Mouse (Mus musculus): ENCODE data around the gene Gm49661. TPM values are rescaled to one million over a fixed set of nuclear protein-coding genes. Genes with fewer than 3 reads are reported as not detected.

The Gm49661 gene
- polyA plus RNA-seq, 1 experiment from 2014 or later = not detected

DNA sequence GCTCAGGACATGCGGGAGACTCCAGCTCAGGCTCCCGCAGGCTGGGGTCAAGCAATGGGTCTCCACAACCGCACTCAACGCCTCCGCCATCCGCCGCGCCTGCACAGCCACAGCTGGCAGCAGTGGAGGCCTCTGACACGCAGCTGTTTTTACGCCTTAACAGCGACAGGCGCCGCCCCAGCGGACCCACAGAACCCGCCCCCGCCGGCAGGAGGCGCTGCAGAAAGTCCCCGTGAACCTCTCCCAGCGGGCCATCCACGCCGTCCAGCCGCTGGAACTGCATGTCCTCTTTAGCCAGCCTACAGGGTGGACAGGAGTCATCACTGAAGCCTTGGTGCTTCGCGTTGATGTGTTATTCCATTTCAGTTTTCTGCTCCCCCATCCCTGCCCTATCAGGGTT, 38.5 kb upstream of the Gm49661 start:
- Histone ChIP-seq H3K9ac (ENCODE audit: low read depth, low read length) (no peak overlapping the region), H3K4me2 (ENCODE audit: low read length) (no peak overlapping the region), H3K36me3 (ENCODE audit: insufficient read depth, low read length) (no peaks in the 10 kb centered on the region), H3K27ac (no peak overlapping the region), H3K27me3 (ENCODE audit: insufficient read depth, low read length) (0 out of 2 replicates have a peak, but pooled peaks cover 6% of the 10 kb centered on the region), H3K9me3 (replicated peaks; ENCODE audit: low read length) (no peaks in the 10 kb centered on the region), H3K4me3 (replicated peaks; ENCODE audit: low read depth, low read length) (no peak overlapping the region), H3K4me1 (replicated peaks; ENCODE audit: insufficient read depth, low read length) (no peaks in the 10 kb centered on the region)
- DNase-seq (ENCODE audit: low spot score) (peak; percentile 10), ATAC-seq (replicated peaks; ENCODE audit: low FRiP score, low read depth) (no peak)
- WGBS = 18% methylated on average over 25 of the region's 25 CpGs
- TF ChIP-seq CTCF (IDR thresholded peaks at IDR 0.05; ENCODE audit: low read depth) = peak; percentile 55

DNA sequence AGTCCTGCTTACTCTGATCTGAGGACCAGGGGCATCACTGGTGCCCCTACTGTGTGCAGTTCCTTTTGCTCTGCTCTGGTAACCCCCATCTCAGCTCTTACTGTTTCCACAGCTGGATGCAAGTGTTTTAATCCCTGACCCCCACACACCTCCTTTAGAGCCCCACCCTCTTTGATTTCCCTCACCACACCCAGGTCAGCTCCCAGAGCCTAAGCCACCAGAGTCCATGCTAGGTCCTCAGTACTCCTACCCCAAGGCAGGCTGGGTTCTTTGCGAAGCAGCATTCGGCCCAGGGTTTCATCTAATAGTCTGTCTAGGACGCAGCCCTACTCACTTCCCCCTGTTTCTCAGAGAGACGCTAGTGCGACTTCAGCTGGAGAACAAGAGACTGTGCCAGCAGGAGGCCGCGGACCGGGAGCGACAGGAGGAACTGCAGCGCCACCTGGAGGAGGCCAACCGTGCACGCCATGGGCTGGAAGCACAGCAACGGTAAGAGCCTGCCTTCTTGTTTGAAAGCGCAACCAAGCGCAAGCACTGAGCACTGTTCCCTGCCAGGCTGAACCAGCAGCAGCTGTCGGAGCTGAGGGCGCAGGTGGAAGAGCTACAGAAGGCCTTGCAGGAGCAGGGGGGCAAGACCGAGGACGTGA, 28.5 kb upstream of the Gm49661 start:
- Histone ChIP-seq H3K27me3 (ENCODE audit: insufficient read depth, low read length) (no peaks in the 10 kb centered on the region), H3K4me3 (replicated peaks; ENCODE audit: low read depth, low read length) (no peak overlapping the region), H3K9me3 (replicated peaks; ENCODE audit: low read length) (no peaks in the 10 kb centered on the region), H3K4me2 (ENCODE audit: low read length) (no peak overlapping the region), H3K4me1 (replicated peaks; ENCODE audit: insufficient read depth, low read length) (no peaks in the 10 kb centered on the region), H3K9ac (ENCODE audit: low read depth, low read length) (no peak overlapping the region), H3K27ac (no peak overlapping the region), H3K36me3 (ENCODE audit: insufficient read depth, low read length) (0 out of 2 replicates have a peak, but pooled peaks cover 10% of the 10 kb centered on the region)
- WGBS = 9% methylated on average over 19 of the region's 19 CpGs
- peak; percentile 94 for DNase-seq (ENCODE audit: low spot score)
- peak; percentile 90 for TF ChIP-seq CTCF (IDR thresholded peaks at IDR 0.05; ENCODE audit: low read depth)
- peak; percentile 55; the same call in 1 of the 2 replicates for ATAC-seq (replicated peaks; ENCODE audit: low FRiP score, low read depth)

DNA sequence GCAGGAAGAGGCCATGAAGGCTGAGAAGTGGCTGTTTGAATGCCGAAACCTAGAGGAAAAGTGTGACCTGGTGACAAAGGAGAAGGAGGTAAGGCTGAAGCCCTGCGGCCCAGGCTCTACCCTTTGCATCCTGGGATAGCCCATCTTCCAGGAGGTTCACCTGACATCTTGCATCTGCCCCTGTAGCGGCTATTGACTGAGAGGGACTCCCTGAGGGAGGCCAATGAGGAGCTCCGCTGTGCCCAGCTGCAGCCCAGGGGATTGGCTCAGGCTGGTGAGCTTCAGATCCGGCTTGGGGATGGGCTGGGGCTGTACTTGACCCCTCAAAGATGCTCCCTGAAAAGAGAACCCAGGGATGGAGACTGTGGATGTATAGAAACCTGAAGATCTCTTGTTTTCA, 27.7 kb upstream of the Gm49661 start:
- Histone ChIP-seq H3K27ac (no peak overlapping the region), H3K4me1 (replicated peaks; ENCODE audit: insufficient read depth, low read length) (no peaks in the 10 kb centered on the region), H3K4me3 (replicated peaks; ENCODE audit: low read depth, low read length) (no peak overlapping the region), H3K4me2 (ENCODE audit: low read length) (no peak overlapping the region), H3K9me3 (replicated peaks; ENCODE audit: low read length) (no peaks in the 10 kb centered on the region), H3K27me3 (ENCODE audit: insufficient read depth, low read length) (no peaks in the 10 kb centered on the region), H3K36me3 (ENCODE audit: insufficient read depth, low read length) (0 out of 2 replicates have a peak, but pooled peaks cover 10% of the 10 kb centered on the region), H3K9ac (ENCODE audit: low read depth, low read length) (no peak overlapping the region)
- no peak for TF ChIP-seq CTCF (IDR thresholded peaks at IDR 0.05; ENCODE audit: low read depth)
- 82% methylated on average over 5 of the region's 5 CpGs for WGBS
- ATAC-seq (replicated peaks; ENCODE audit: low FRiP score, low read depth) (no peak), DNase-seq (ENCODE audit: low spot score) (no peak)

DNA sequence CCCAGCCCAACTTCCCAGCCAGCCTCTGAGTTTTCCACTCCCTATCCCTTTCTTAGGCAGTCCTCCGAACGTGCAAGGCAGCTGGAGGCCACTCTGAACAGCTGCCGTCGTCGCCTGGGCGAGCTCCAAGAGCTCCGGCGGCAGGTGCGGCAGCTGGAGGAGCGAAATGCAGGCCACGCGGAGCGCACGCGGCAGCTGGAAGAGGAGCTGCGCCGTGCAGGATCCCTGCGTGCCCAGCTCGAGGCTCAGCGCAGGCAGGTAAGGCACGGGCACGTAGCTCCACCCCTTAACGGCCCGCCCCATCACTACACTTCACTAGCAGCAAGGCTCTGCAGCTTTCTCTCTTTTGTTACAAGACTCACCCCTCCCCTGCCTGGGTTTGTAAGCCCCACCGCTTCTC, 26.4 kb upstream of the Gm49661 start:
- no peak for TF ChIP-seq CTCF (IDR thresholded peaks at IDR 0.05; ENCODE audit: low read depth)
- 24% methylated on average over 25 of the region's 25 CpGs for WGBS
- no peak overlapping the region for H3K4me3 ChIP-seq (replicated peaks; ENCODE audit: low read depth, low read length)
- DNase-seq (ENCODE audit: low spot score) (no peak), ATAC-seq (replicated peaks; ENCODE audit: low FRiP score, low read depth) (no peak)
- H3K27me3 ChIP-seq (ENCODE audit: insufficient read depth, low read length) = no peaks in the 10 kb centered on the region
- H3K27ac ChIP-seq = no peak overlapping the region
- no peaks in the 10 kb centered on the region for H3K9me3 ChIP-seq (replicated peaks; ENCODE audit: low read length)
- H3K36me3 ChIP-seq (ENCODE audit: insufficient read depth, low read length) = 0 out of 2 replicates have a peak, but pooled peaks cover 10% of the 10 kb centered on the region
- H3K4me2 ChIP-seq (ENCODE audit: low read length) = no peak overlapping the region
- H3K4me1 ChIP-seq (replicated peaks; ENCODE audit: insufficient read depth, low read length) = peaks cover 8% of the 10 kb centered on the region; the same call in 1 of the 2 replicates
- H3K9ac ChIP-seq (ENCODE audit: low read depth, low read length) = no peak overlapping the region

DNA sequence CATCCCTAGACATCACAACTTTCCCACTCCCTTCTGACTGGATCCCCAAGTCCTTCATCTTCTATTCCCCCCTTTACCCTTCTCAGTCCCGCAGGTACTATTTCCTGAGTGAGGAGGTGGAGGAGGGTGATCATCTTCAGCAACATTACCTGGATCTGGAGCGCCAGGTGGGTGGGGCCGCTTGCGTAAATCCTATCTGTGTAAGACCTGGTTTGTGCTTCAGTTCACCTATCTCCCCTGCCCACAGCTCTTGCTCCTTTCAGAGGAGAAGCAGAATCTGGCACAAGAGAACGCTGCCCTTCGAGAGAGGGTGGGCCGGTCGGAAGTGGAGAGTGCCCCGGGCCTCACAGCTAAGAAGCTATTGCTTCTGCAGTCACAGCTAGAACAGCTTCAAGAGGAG, 25.1 kb upstream of the Gm49661 start:
- H3K9me3 ChIP-seq (replicated peaks; ENCODE audit: low read length) = no peaks in the 10 kb centered on the region
- DNase-seq (ENCODE audit: low spot score) = no peak
- no peak overlapping the region for H3K9ac ChIP-seq (ENCODE audit: low read depth, low read length)
- WGBS = 92% methylated on average over 9 of the region's 9 CpGs
- no peak overlapping the region for H3K4me3 ChIP-seq (replicated peaks; ENCODE audit: low read depth, low read length)
- no peak for ATAC-seq (replicated peaks; ENCODE audit: low FRiP score, low read depth)
- no peak overlapping the region for H3K4me2 ChIP-seq (ENCODE audit: low read length)
- H3K4me1 ChIP-seq (replicated peaks; ENCODE audit: insufficient read depth, low read length) = peaks cover 9% of the 10 kb centered on the region; the same call in 1 of the 2 replicates
- 0 out of 2 replicates have a peak, but pooled peaks cover 10% of the 10 kb centered on the region for H3K36me3 ChIP-seq (ENCODE audit: insufficient read depth, low read length)
- no peak for TF ChIP-seq CTCF (IDR thresholded peaks at IDR 0.05; ENCODE audit: low read depth)
- no peak overlapping the region for H3K27ac ChIP-seq
- H3K27me3 ChIP-seq (ENCODE audit: insufficient read depth, low read length) = no peaks in the 10 kb centered on the region

DNA sequence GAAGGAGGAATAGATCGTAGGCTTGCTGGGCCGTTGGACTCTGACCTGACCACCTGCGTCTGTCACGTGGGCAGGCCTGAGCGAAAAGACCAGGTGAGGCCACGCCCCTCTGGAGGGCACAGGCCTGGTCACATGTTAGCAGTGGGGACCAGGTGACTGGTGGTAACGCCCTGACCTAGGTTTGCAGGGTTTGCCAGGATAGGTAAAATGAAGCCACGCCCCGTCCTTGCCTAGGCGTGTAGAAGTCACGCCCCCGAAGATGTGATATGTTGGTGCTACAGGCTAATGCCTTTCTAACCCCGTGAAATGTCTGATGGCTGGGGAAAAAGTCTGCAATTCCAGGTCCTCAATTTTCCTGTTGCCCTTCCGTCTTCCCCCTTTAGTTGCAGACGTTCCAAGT, 21.6 kb upstream of the Gm49661 start:
- TF ChIP-seq CTCF (IDR thresholded peaks at IDR 0.05; ENCODE audit: low read depth) = no peak
- DNase-seq (ENCODE audit: low spot score) = peak; percentile 79
- ATAC-seq (replicated peaks; ENCODE audit: low FRiP score, low read depth) = peak; percentile 86
- peaks cover 18% of the 10 kb centered on the region for H3K4me1 ChIP-seq (replicated peaks; ENCODE audit: insufficient read depth, low read length)
- peak overlapping the region; percentile 69 for H3K9ac ChIP-seq (ENCODE audit: low read depth, low read length)
- H3K27ac ChIP-seq = peak overlapping the region; percentile 96
- H3K27me3 ChIP-seq (ENCODE audit: insufficient read depth, low read length) = no peaks in the 10 kb centered on the region
- H3K4me3 ChIP-seq (replicated peaks; ENCODE audit: low read depth, low read length) = peak overlapping the region; percentile 56
- 0 out of 2 replicates have a peak, but pooled peaks cover 7% of the 10 kb centered on the region for H3K36me3 ChIP-seq (ENCODE audit: insufficient read depth, low read length)
- 2% methylated on average over 15 of the region's 15 CpGs for whole genome bisulfite sequencing
- peak overlapping the region; percentile 83 for H3K4me2 ChIP-seq (ENCODE audit: low read length)
- H3K9me3 ChIP-seq (replicated peaks; ENCODE audit: low read length) = no peaks in the 10 kb centered on the region

Measured in kidney, postnatal 0 days (tissue).